Mouse (Mus musculus) testis, adult 2 months (tissue): ENCODE results near the gene Pitpnc1.

Experiments used
- CTCF ChIP-seq: fragments of 200-500 bp; IDR thresholded peaks from 2 replicates; pipeline ENCODE4 v1.5.1; 2012; ENCODE audit warnings: low read depth, mild to moderate bottlenecking, inconsistent platforms, low read length, moderate library complexity; ENCODE audit not compliant: control insufficient read depth, insufficient read depth, insufficient replicate concordance
- POLR2A ChIP-seq: fragments of 200-500 bp; IDR thresholded peaks from 2 replicates; pipeline ENCODE4 v1.6.1; 2012; ENCODE audit warnings: low read depth, mild to moderate bottlenecking, inconsistent platforms, low read length, moderate library complexity; ENCODE audit not compliant: control insufficient read depth

GRCm38 (mm10) chr11:107238506-107238905 lies 232.0 kb downstream of the Pitpnc1 start:
- TF ChIP-seq POLR2A (no peak), CTCF (no peak)
